In genomic region chr2:35689881-35690280, GRCm38 (mm10) we compare ENCODE assay signal across 13 mouse cellular contexts.
DNase-seq lines count a peak whose midpoint lies in the region; ATAC-seq and TF ChIP-seq lines count a peak whose summit lies in the region.
"Had no signal": no experiment of that assay in that cellular context is flagged by ENCODE, and none has a peak within 500 bp of the region (broad histone marks: within the 10 kb centered on the region; RNA-seq: fewer than 3 reads in every experiment).

No protein-coding gene starts in this region.

- H3K4me2 ChIP-seq in heart, embryonic 12.5 days: no peak overlapping the region
- H3K4me2 ChIP-seq in lung, embryonic 15.5 days: no peak overlapping the region
- no peak overlapping the region for H3K4me2 ChIP-seq in intestine, embryonic 15.5 days (replicated peaks)

- no peaks in the 10 kb centered on the region for H3K27me3 ChIP-seq in heart, embryonic 12.5 days (replicated peaks)
- H3K27me3 ChIP-seq in lung, embryonic 15.5 days: no peaks in the 10 kb centered on the region
- H3K27me3 ChIP-seq in intestine, embryonic 15.5 days (replicated peaks): no peaks in the 10 kb centered on the region
- H3K27me3 ChIP-seq in small intestine, adult 2 months (ENCODE audit: control insufficient read depth, insufficient read depth, low read length): no peaks in the 10 kb centered on the region
- H3K27me3 ChIP-seq: CH12.LX had no signal

- H3K9me3 ChIP-seq in heart, embryonic 12.5 days (replicated peaks): no peaks in the 10 kb centered on the region
- H3K9me3 ChIP-seq in lung, embryonic 15.5 days: no peaks in the 10 kb centered on the region
- H3K9me3 ChIP-seq in intestine, embryonic 15.5 days: no peaks in the 10 kb centered on the region
- H3K9me3 ChIP-seq: hindbrain, embryonic 10.5 days had no signal

- WGBS in heart, embryonic 12.5 days: 53% methylated on average over 2 of the region's 2 CpGs
- WGBS in lung, embryonic 15.5 days: 41% methylated on average over 2 of the region's 2 CpGs
- 64% methylated on average over 2 of the region's 2 CpGs for WGBS in intestine, embryonic 15.5 days
- WGBS in small intestine, adult 2 months: 23% methylated on average over 2 of the region's 2 CpGs

- ATAC-seq in heart, embryonic 12.5 days (ENCODE audit: insufficient number of reproducible peaks, low FRiP score): no peak
- ATAC-seq in lung, embryonic 15.5 days (ENCODE audit: borderline replicate concordance, extremely low read depth, low FRiP score, low TSS enrichment): no peak
- ATAC-seq in intestine, embryonic 15.5 days: no peak
- ATAC-seq: forebrain, embryonic 14.5 days had no signal

- intact Hi-C loops in heart, postnatal 25 days (cut with DNase I): no loop called here

- H3K4me1 ChIP-seq in heart, embryonic 12.5 days (replicated peaks): peaks cover 100% of the 10 kb centered on the region
- peaks cover 95% of the 10 kb centered on the region for H3K4me1 ChIP-seq in lung, embryonic 15.5 days
- peaks cover 83% of the 10 kb centered on the region for H3K4me1 ChIP-seq in intestine, embryonic 15.5 days (replicated peaks)
- peaks cover 61% of the 10 kb centered on the region for H3K4me1 ChIP-seq in small intestine, adult 2 months (ENCODE audit: control insufficient read depth, insufficient read depth, insufficient read length, low read length)

- peak overlapping the region; percentile 92 for H3K27ac ChIP-seq in heart, embryonic 12.5 days (ENCODE audit: poor library complexity, severe bottlenecking)
- H3K27ac ChIP-seq in lung, embryonic 15.5 days: peak overlapping the region; percentile 89
- H3K27ac ChIP-seq in intestine, embryonic 15.5 days: peak overlapping the region; percentile 89
- H3K27ac ChIP-seq in small intestine, adult 2 months (ENCODE audit: insufficient read depth, low read depth, low read length): peak overlapping the region; percentile 81
- H3K27ac ChIP-seq: hindbrain, embryonic 10.5 days had no signal

- TF ChIP-seq POLR2A in small intestine, adult 2 months (IDR thresholded peaks at IDR 0.05; ENCODE audit: low read depth, low read length): no peak

- TF ChIP-seq CTCF in small intestine, adult 2 months (IDR thresholded peaks at IDR 0.05; ENCODE audit: extremely low read depth, insufficient read length, insufficient replicate concordance, low read depth, low read length): no peak

- H3K9ac ChIP-seq in heart, embryonic 12.5 days: 0 out of 2 replicates have a peak overlapping the region, but pooled peaks have one; percentile 25
- no peak overlapping the region for H3K9ac ChIP-seq in lung, embryonic 15.5 days
- H3K9ac ChIP-seq in intestine, embryonic 15.5 days: no peak overlapping the region

- no peak overlapping the region for H3K4me3 ChIP-seq in heart, embryonic 12.5 days
- no peak overlapping the region for H3K4me3 ChIP-seq in lung, embryonic 15.5 days
- H3K4me3 ChIP-seq in intestine, embryonic 15.5 days (replicated peaks): no peak overlapping the region
- no peak overlapping the region for H3K4me3 ChIP-seq in small intestine, adult 2 months (ENCODE audit: low read depth, low read length)
- H3K4me3 ChIP-seq: hindbrain, embryonic 10.5 days had no signal

- DNase-seq in heart, postnatal 25 days (ENCODE audit: low spot score): no peak
- no peak for DNase-seq in lung, adult 18-20 months
- no peak for DNase-seq in cerebellum, postnatal 25 days
- DNase-seq in thymus, postnatal 10 days (ENCODE audit: low spot score in 2 of 2): no peak
- DNase-seq: cerebellum, postnatal 10 days; thymus, adult 18-20 months had no signal

- no peaks in the 10 kb centered on the region for H3K36me3 ChIP-seq in heart, embryonic 12.5 days
- H3K36me3 ChIP-seq in lung, embryonic 15.5 days: no peaks in the 10 kb centered on the region
- H3K36me3 ChIP-seq in intestine, embryonic 15.5 days: no peaks in the 10 kb centered on the region
- no peaks in the 10 kb centered on the region for H3K36me3 ChIP-seq in small intestine, adult 2 months (ENCODE audit: control insufficient read depth, insufficient read depth, low read length)
